Mouse (Mus musculus): ENCODE data around the gene Zfp697. TPM values are rescaled to one million over a fixed set of nuclear protein-coding genes. Genes with fewer than 3 reads are reported as not detected.
"Not testable (repeated sequence)": the region's sequence is repeated elsewhere in the genome, so short reads cannot be mapped to it uniquely, and the experiment has no call there.

Gene Zfp697
- polyA plus RNA-seq, 1 experiment from 2014 or later = 13.3 TPM

GRCm38 (mm10) chr3:98494184-98494583 lies 111.9 kb downstream of the Zfp697 start:
- H3K9me3 ChIP-seq (ENCODE audit: control insufficient read depth, low read length); H3K36me3 ChIP-seq (ENCODE audit: control insufficient read depth, insufficient read depth, low read length); H3K27me3 ChIP-seq (ENCODE audit: control insufficient read depth, insufficient read depth, low read length); H3K9ac ChIP-seq (ENCODE audit: low read length); H3K4me2 ChIP-seq (ENCODE audit: low read length); H3K4me3 ChIP-seq (ENCODE audit: control insufficient read depth in 1 of 2, insufficient read depth in 1 of 2, low read depth in 1 of 2, low read length in 2 of 2); H3K27ac ChIP-seq (replicated peaks in 1 of 2; ENCODE audit: control insufficient read depth in 1 of 2, insufficient read depth in 1 of 2, low read depth in 2 of 2, low read length in 2 of 2); H3K4me1 ChIP-seq (ENCODE audit: control insufficient read depth in 2 of 2, insufficient read depth in 2 of 2, low read length in 2 of 2); ATAC-seq (ENCODE audit: insufficient number of reproducible peaks, insufficient read depth, low FRiP score, low read depth): not testable (repeated sequence)

- H3K27ac ChIP-seq (replicated peaks in 1 of 2; ENCODE audit: control insufficient read depth in 1 of 2, insufficient read depth in 1 of 2, low read depth in 2 of 2, low read length in 2 of 2); H3K27me3 ChIP-seq (ENCODE audit: control insufficient read depth, insufficient read depth, low read length); H3K9ac ChIP-seq (ENCODE audit: low read length); H3K4me3 ChIP-seq (ENCODE audit: control insufficient read depth in 1 of 2, insufficient read depth in 1 of 2, low read depth in 1 of 2, low read length in 2 of 2); H3K4me1 ChIP-seq (ENCODE audit: control insufficient read depth in 2 of 2, insufficient read depth in 2 of 2, low read length in 2 of 2); H3K4me2 ChIP-seq (ENCODE audit: low read length); ATAC-seq (ENCODE audit: insufficient number of reproducible peaks, insufficient read depth, low FRiP score, low read depth); H3K9me3 ChIP-seq (ENCODE audit: control insufficient read depth, low read length); H3K36me3 ChIP-seq (ENCODE audit: control insufficient read depth, insufficient read depth, low read length): not testable (repeated sequence)
Measured at GRCm38 (mm10) chr3:98495055-98495454, 112.8 kb downstream of the Zfp697 start.

GRCm38 (mm10) chr3:98496762-98497161 lies 114.5 kb downstream of the Zfp697 start:
- not testable (repeated sequence) for H3K4me3 ChIP-seq (ENCODE audit: control insufficient read depth in 1 of 2, insufficient read depth in 1 of 2, low read depth in 1 of 2, low read length in 2 of 2); H3K27me3 ChIP-seq (ENCODE audit: control insufficient read depth, insufficient read depth, low read length); H3K9me3 ChIP-seq (ENCODE audit: control insufficient read depth, low read length); H3K4me1 ChIP-seq (ENCODE audit: control insufficient read depth in 2 of 2, insufficient read depth in 2 of 2, low read length in 2 of 2); H3K36me3 ChIP-seq (ENCODE audit: control insufficient read depth, insufficient read depth, low read length); H3K27ac ChIP-seq (replicated peaks in 1 of 2; ENCODE audit: control insufficient read depth in 1 of 2, insufficient read depth in 1 of 2, low read depth in 2 of 2, low read length in 2 of 2); H3K4me2 ChIP-seq (ENCODE audit: low read length); H3K9ac ChIP-seq (ENCODE audit: low read length); ATAC-seq (ENCODE audit: insufficient number of reproducible peaks, insufficient read depth, low FRiP score, low read depth)
- no CpG with 5 or more reads among the region's 2 CpGs for WGBS

- not testable (repeated sequence) for H3K4me2 ChIP-seq (ENCODE audit: low read length); H3K27ac ChIP-seq (replicated peaks in 1 of 2; ENCODE audit: control insufficient read depth in 1 of 2, insufficient read depth in 1 of 2, low read depth in 2 of 2, low read length in 2 of 2); H3K9me3 ChIP-seq (ENCODE audit: control insufficient read depth, low read length); H3K9ac ChIP-seq (ENCODE audit: low read length); H3K36me3 ChIP-seq (ENCODE audit: control insufficient read depth, insufficient read depth, low read length); H3K4me1 ChIP-seq (ENCODE audit: control insufficient read depth in 2 of 2, insufficient read depth in 2 of 2, low read length in 2 of 2); H3K27me3 ChIP-seq (ENCODE audit: control insufficient read depth, insufficient read depth, low read length); H3K4me3 ChIP-seq (ENCODE audit: control insufficient read depth in 1 of 2, insufficient read depth in 1 of 2, low read depth in 1 of 2, low read length in 2 of 2); ATAC-seq (ENCODE audit: insufficient number of reproducible peaks, insufficient read depth, low FRiP score, low read depth)
Measured at GRCm38 (mm10) chr3:98497401-98497800, 115.1 kb downstream of the Zfp697 start.

- WGBS = no CpG with 5 or more reads among the region's 5 CpGs
Measured at GRCm38 (mm10) chr3:98507229-98507628, 125.0 kb downstream of the Zfp697 start.

GRCm38 (mm10) chr3:98510414-98510813 lies 128.2 kb downstream of the Zfp697 start, which contains the start of gene Hsd3b4:
TSS of gene Hsd3b4 (minus strand) at chr3:98510514.
- H3K27ac ChIP-seq (replicated peaks in 1 of 2; ENCODE audit: control insufficient read depth in 1 of 2, insufficient read depth in 1 of 2, low read depth in 2 of 2, low read length in 2 of 2) = not testable (repeated sequence)
- WGBS = no CpG with 5 or more reads among the region's 1 CpGs

More at GRCm38 (mm10) chr3:98507229-98507628, 125.0 kb downstream of the Zfp697 start:
- H3K4me3 ChIP-seq (ENCODE audit: control insufficient read depth in 1 of 2, insufficient read depth in 1 of 2, low read depth in 1 of 2, low read length in 2 of 2); H3K27ac ChIP-seq (replicated peaks in 1 of 2; ENCODE audit: control insufficient read depth in 1 of 2, insufficient read depth in 1 of 2, low read depth in 2 of 2, low read length in 2 of 2); H3K27me3 ChIP-seq (ENCODE audit: control insufficient read depth, insufficient read depth, low read length); H3K9ac ChIP-seq (ENCODE audit: low read length); H3K9me3 ChIP-seq (ENCODE audit: control insufficient read depth, low read length); ATAC-seq (ENCODE audit: insufficient number of reproducible peaks, insufficient read depth, low FRiP score, low read depth); H3K4me1 ChIP-seq (ENCODE audit: control insufficient read depth in 2 of 2, insufficient read depth in 2 of 2, low read length in 2 of 2); H3K36me3 ChIP-seq (ENCODE audit: control insufficient read depth, insufficient read depth, low read length); H3K4me2 ChIP-seq (ENCODE audit: low read length): not testable (repeated sequence)

GRCm38 (mm10) chr3:98522779-98523178 lies 140.5 kb downstream of the Zfp697 start:
- ATAC-seq (ENCODE audit: insufficient number of reproducible peaks, insufficient read depth, low FRiP score, low read depth); H3K9ac ChIP-seq (ENCODE audit: low read length); H3K9me3 ChIP-seq (ENCODE audit: control insufficient read depth, low read length); H3K4me2 ChIP-seq (ENCODE audit: low read length); H3K4me3 ChIP-seq (ENCODE audit: control insufficient read depth in 1 of 2, insufficient read depth in 1 of 2, low read depth in 1 of 2, low read length in 2 of 2); H3K27me3 ChIP-seq (ENCODE audit: control insufficient read depth, insufficient read depth, low read length); H3K36me3 ChIP-seq (ENCODE audit: control insufficient read depth, insufficient read depth, low read length); H3K27ac ChIP-seq (replicated peaks in 1 of 2; ENCODE audit: control insufficient read depth in 1 of 2, insufficient read depth in 1 of 2, low read depth in 2 of 2, low read length in 2 of 2); H3K4me1 ChIP-seq (ENCODE audit: control insufficient read depth in 2 of 2, insufficient read depth in 2 of 2, low read length in 2 of 2): not testable (repeated sequence)
- WGBS = 14% methylated on average over 1 of the region's 2 CpGs

More at GRCm38 (mm10) chr3:98510414-98510813, 128.2 kb downstream of the Zfp697 start, which contains the start of gene Hsd3b4:
- not testable (repeated sequence) for H3K36me3 ChIP-seq (ENCODE audit: control insufficient read depth, insufficient read depth, low read length); H3K4me2 ChIP-seq (ENCODE audit: low read length); H3K9ac ChIP-seq (ENCODE audit: low read length); H3K4me1 ChIP-seq (ENCODE audit: control insufficient read depth in 2 of 2, insufficient read depth in 2 of 2, low read length in 2 of 2); H3K4me3 ChIP-seq (ENCODE audit: control insufficient read depth in 1 of 2, insufficient read depth in 1 of 2, low read depth in 1 of 2, low read length in 2 of 2); ATAC-seq (ENCODE audit: insufficient number of reproducible peaks, insufficient read depth, low FRiP score, low read depth); H3K27me3 ChIP-seq (ENCODE audit: control insufficient read depth, insufficient read depth, low read length); H3K9me3 ChIP-seq (ENCODE audit: control insufficient read depth, low read length)

GRCm38 (mm10) chr3:98524552-98524951 lies 142.3 kb downstream of the Zfp697 start:
- not testable (repeated sequence) for H3K27me3 ChIP-seq (ENCODE audit: control insufficient read depth, insufficient read depth, low read length); H3K4me3 ChIP-seq (ENCODE audit: control insufficient read depth in 1 of 2, insufficient read depth in 1 of 2, low read depth in 1 of 2, low read length in 2 of 2); H3K4me1 ChIP-seq (ENCODE audit: control insufficient read depth in 2 of 2, insufficient read depth in 2 of 2, low read length in 2 of 2); H3K27ac ChIP-seq (replicated peaks in 1 of 2; ENCODE audit: control insufficient read depth in 1 of 2, insufficient read depth in 1 of 2, low read depth in 2 of 2, low read length in 2 of 2); H3K36me3 ChIP-seq (ENCODE audit: control insufficient read depth, insufficient read depth, low read length); H3K9ac ChIP-seq (ENCODE audit: low read length); ATAC-seq (ENCODE audit: insufficient number of reproducible peaks, insufficient read depth, low FRiP score, low read depth); H3K4me2 ChIP-seq (ENCODE audit: low read length); H3K9me3 ChIP-seq (ENCODE audit: control insufficient read depth, low read length)
- no CpG with 5 or more reads among the region's 1 CpGs for WGBS

Data from heart, embryonic 14.5 days (tissue).